Mouse (Mus musculus) v-Abl transformed pro-B cells (cell line): Measurements from ENCODE around the gene Paqr3.

ENCODE experiments used
- in situ Hi-C, 2 experiments: fragments of 400-800 bp; cut with MboI; formaldehyde crosslinking; loops; one replicate each; pipeline ENCODE4 v1.15.1; 2025; ENCODE audit not compliant: unreplicated experiment in 2 of 2

Paqr3 gene

GRCm38 (mm10) chr5:97087030-97087630 lies 24.3 kb downstream of the Paqr3 start:
- in situ Hi-C loops = no loop called here

GRCm38 (mm10) chr5:97085071-97085470 lies 26.3 kb downstream of the Paqr3 start:
- in situ Hi-C loops = no loop called here

- in situ Hi-C loops = no loop called here
These were observed 26.9 kb downstream of the Paqr3 start for GRCm38 (mm10) chr5:97084541-97084940.

- in situ Hi-C loops = no loop called here
These were observed 27.7 kb downstream of the Paqr3 start for GRCm38 (mm10) chr5:97083701-97084100.

- in situ Hi-C loops = no loop called here
These were observed 29.9 kb downstream of the Paqr3 start for GRCm38 (mm10) chr5:97081481-97081880.

DNA sequence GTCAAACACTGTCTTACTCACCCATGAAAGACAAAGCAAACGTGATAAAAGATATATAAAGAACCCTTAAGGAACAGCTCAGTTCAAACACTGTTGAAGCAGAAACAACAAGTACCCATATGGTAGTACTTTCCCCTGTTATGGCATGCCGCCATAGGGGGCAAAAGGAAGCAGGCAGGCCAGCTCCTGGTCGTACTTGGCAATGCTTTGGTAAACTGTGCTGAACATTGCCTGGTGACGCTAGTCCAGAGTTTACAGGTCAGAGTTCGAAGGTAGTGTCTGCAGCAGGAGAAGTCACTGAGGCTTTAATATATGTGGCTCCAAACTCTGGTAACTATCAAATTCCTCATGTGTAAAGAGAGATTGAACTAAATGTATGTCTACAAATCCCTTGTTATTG lies 32.8 kb downstream of the Paqr3 start:
- in situ Hi-C loops = no loop called here

DNA sequence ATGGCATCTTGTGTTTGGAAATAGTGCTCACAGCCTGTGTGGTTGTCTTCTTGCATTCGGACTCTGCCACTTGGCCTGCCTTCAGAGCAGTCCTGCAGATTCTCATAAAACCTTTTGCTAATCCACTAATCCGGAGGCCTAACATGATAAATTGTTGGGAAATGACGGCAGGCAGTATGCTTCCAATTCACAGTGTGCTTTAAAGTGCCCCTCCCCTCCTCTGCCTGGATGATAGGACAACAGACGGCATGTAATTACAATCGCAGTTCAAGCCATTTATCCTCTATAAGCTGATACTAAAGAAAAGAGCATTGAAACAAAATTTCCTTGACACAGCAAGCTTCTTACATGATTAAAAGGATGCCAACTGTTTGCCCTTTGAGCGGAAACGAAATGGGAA lies 33.7 kb downstream of the Paqr3 start:
- in situ Hi-C loops = no loop called here

DNA sequence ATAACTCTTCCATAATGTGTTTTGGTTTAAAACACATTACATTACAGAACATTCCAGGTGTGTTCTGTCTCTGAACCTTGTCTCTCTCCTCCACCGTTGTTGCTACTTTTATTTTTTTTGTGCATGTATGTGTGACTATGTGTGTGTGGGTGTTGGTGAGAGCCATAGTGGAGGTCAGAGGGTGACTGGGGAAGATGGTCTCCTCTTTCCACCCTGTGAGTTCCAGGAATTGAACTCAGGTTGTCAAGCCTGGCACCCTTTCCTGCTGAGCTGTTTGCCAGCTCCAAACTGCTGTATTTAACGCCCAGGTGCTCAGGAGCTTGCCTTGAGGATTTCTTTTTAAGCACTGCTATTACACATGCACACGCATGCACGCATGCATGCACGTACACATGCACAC lies 35.2 kb downstream of the Paqr3 start:
- in situ Hi-C loops = no loop called here

- in situ Hi-C loops = no loop called here
These were observed 35.8 kb downstream of the Paqr3 start for GRCm38 (mm10) chr5:97075476-97076151.

DNA sequence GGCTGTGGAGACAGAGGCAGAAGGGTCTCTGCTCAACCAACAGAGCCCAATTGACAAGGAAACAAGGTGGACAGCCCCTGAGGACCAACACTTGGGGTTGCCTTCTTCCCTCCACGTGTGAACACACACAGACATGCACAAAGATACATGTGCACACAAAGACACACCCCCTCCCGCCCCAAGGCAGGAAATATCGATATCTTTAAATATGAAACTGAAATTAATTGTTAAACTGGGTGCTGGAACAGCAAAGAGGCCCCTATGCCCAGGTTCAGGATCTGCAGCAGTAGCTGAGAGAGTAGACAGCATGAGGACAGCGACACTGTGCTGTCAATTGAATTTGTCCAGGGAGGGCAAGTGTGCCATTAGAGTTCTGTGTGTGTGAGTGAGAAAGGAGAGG lies 45.6 kb downstream of the Paqr3 start:
- in situ Hi-C loops = no loop called here

DNA sequence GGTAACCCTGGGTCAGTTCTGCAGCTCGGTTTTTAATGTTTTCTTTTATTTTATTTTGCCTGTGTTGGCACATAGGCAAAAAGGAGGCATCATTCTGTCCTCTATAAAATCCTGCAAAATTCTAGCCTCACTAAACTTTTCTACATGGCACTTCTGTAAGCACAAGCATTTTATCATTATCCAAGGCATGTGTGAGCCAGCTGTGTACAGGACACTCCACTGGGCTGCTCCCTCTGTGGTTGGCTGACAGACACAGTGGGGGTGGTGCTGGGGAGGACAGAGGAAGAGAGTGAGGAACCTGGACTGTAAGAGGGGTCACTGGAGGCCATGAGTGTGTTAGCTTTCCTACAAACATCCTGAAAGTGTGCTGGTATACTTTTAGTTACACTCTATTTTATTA lies 49.4 kb downstream of the Paqr3 start:
- in situ Hi-C loops = no loop called here

DNA sequence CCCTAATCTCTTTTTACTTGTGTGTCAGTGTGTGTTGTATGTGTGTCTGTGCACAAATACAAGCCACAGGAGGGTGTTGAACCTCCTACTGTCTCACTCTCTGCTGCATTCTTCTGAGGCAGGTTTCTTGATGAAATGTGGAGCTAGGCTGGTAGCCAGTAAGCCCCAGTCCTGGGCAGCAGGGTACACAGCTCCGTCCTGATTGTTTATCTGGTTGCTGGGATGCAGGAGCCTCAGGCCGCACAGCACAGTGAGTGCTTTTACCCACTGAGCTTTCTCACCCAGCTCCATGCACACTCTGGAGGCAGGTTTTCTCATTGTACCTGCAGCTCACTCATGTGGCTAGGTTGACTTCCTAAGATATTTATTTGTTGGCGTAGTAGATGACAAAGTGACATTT lies 50.5 kb downstream of the Paqr3 start:
- in situ Hi-C loops = no loop called here

GRCm38 (mm10) chr5:97056791-97057450 lies 54.5 kb downstream of the Paqr3 start:
- in situ Hi-C loops = loop anchor here (5.0 kb wide), 2 partner anchors 140 to 180 kb away; no protein-coding TSS in a partner anchor

- in situ Hi-C loops = loop anchor here (5.0 kb wide), 2 partner anchors 139 to 179 kb away; no protein-coding TSS in a partner anchor
These were observed 55.0 kb downstream of the Paqr3 start for GRCm38 (mm10) chr5:97056359-97056758.

- in situ Hi-C loops = loop anchor here (5.0 kb wide), 2 partner anchors 138 to 178 kb away; no protein-coding TSS in a partner anchor
These were observed 55.8 kb downstream of the Paqr3 start for GRCm38 (mm10) chr5:97055511-97056068.

- in situ Hi-C loops = loop anchor here (5.0 kb wide), 3 partner anchors 138 to 178 kb away; no protein-coding TSS in a partner anchor
These were observed 56.6 kb downstream of the Paqr3 start for GRCm38 (mm10) chr5:97054801-97055200.

DNA sequence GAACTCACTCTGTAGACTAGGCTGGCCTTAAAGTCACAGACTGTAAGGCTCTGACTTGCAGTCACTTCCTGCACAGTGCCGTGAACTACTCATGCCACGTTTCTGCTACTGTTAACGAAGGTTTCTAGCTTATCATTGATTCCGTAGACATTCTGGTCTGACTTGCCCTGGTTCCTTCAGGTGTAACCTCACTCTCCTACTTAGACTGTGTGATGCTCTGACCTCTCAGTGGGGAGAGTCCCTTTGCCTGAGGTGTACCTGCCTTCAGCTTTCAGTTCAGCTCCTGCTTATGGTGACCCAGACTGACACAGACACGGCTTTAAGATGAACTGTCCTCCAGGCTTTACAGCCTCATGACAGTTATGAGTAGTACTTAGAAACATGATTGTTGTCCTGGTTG lies 57.2 kb downstream of the Paqr3 start:
- in situ Hi-C loops = loop anchor here (5.0 kb wide), 2 partner anchors 137 to 172 kb away; no protein-coding TSS in a partner anchor

GRCm38 (mm10) chr5:97048905-97049304 lies 62.5 kb downstream of the Paqr3 start:
- in situ Hi-C loops = no loop called here

DNA sequence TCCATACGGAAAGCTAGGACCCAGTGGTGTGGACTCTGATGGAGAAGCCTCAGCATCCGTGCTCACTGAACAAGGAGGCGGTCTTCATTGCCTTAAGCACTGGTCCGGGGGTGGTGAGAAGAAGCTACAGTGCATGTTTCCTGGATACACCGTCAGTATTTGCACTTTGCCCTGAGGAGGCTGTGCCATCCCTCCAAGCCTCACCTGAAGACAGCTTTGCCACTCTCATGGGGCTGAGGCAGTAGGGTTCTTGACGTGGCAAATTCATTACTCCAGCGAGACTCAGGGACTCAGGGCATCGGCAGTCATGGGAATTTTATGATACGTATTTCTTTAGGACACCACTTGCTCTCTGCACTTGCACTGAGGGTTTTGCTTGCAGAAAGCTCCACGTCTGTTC lies 64.7 kb downstream of the Paqr3 start:
- in situ Hi-C loops = no loop called here

- in situ Hi-C loops = no loop called here
These were observed 66.1 kb downstream of the Paqr3 start for GRCm38 (mm10) chr5:97045260-97045659.
